Mouse (Mus musculus) erythroblast, embryonic 14.5 days (primary cell): ENCODE results near the gene Tpm4. TPM values are rescaled to one million over a fixed set of nuclear protein-coding genes. Genes with fewer than 3 reads are reported as not detected.
A peak's percentile ranks its signal among the peaks of the same experiment; 100 is the strongest.

Source experiments
- H3K27me3 ChIP-seq: 2 replicates; pipeline ENCODE4 v1.6.1; 2012; ENCODE audit warnings: inconsistent platforms; ENCODE audit not compliant: control insufficient read depth
- H3K36me3 ChIP-seq: 2 replicates; pipeline ENCODE4 v1.6.1; 2012; ENCODE audit warnings: mild to moderate bottlenecking, inconsistent platforms; ENCODE audit not compliant: control insufficient read depth
- H3K4me1 ChIP-seq: 2 replicates; pipeline ENCODE4 v1.6.1; 2012; ENCODE audit warnings: inconsistent platforms; ENCODE audit not compliant: control insufficient read depth
- H3K4me3 ChIP-seq: replicated peaks from 2 replicates; pipeline ENCODE3; 2012; ENCODE audit warnings: moderate library complexity, mild to moderate bottlenecking, inconsistent platforms
- H3K9me3 ChIP-seq: 2 replicates; pipeline ENCODE4 v1.6.1; 2012; ENCODE audit warnings: low read length, inconsistent platforms, mixed read lengths; ENCODE audit not compliant: control insufficient read depth
- GATA1 ChIP-seq: IDR thresholded peaks from 2 replicates; pipeline ENCODE4 v1.6.1; 2012; ENCODE audit warnings: low read length, inconsistent platforms, mixed read lengths
- TAL1 ChIP-seq: IDR thresholded peaks from 3 replicates; pipeline ENCODE4 v1.6.1; 2012; ENCODE audit warnings: low read length, inconsistent platforms, mixed read lengths
- polyA plus RNA-seq: library from polyadenylated mRNA; stranded (reverse); fragments of >175 nt; gene quantifications from 2 replicates; pipeline ENCODE4 v1.2.3, GENCODE M21; 2012

Tpm4 gene
- polyA plus RNA-seq, 1 experiment = 0.24 TPM

DNA sequence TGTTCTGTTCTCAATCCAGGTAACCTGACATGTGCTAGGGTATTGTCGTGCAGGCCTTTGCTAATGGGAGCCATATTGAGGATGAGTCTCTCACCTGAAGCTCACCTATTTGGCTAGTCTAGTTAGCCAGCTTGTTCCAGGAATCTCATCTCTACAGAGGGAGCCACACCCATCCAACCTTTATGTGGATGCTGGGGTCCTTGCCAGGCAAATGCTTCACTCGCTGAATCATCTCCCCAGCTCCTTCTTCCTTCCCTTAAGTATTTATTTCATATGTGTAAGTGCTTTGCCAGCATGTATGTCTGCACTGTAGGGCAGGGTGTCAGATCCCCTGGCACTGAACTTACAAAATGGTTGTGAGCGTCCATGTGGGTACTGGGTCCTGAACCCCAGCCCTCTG, 11.8 kb downstream of the Tpm4 start:
- Histone ChIP-seq H3K4me3 (no peak overlapping the region), H3K27me3 (no peaks in the 10 kb centered on the region), H3K4me1 (no peaks in the 10 kb centered on the region), H3K9me3 (no peaks in the 10 kb centered on the region), H3K36me3 (peaks cover 7% of the 10 kb centered on the region)
- TF ChIP-seq TAL1 (no peak), GATA1 (no peak)

DNA sequence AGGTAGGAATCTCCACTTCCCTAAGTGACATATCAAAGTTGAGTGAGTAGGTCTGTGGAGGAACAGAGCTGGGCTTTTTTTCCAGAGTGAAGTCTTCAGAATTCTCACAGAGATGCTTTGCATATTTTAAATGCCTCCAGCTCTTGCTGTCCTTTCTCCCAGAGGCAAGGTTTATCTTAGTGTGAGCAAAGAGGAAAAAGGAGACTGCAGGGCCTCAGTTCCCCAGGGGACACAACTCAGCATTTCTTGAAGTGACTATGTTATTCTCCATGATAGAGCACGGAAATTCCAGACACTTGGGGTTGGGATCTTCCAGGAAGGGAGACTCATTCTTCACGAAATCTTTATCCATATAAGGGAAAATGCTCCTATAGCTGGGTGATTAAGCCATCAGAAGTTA, 12.5 kb downstream of the Tpm4 start:
- Histone ChIP-seq H3K27me3 (no peaks in the 10 kb centered on the region), H3K36me3 (peaks cover 9% of the 10 kb centered on the region), H3K4me1 (no peaks in the 10 kb centered on the region), H3K4me3 (no peak overlapping the region), H3K9me3 (no peaks in the 10 kb centered on the region)
- TF ChIP-seq TAL1 (no peak), GATA1 (no peak)

- TF ChIP-seq GATA1 (no peak), TAL1 (no peak)
- peaks cover 20% of the 10 kb centered on the region for H3K36me3 ChIP-seq
- H3K4me3 ChIP-seq = no peak overlapping the region
- H3K4me1 ChIP-seq = no peaks in the 10 kb centered on the region; the same call in 1 of the 2 replicates
- H3K27me3 ChIP-seq = no peaks in the 10 kb centered on the region
- H3K9me3 ChIP-seq = no peaks in the 10 kb centered on the region
Measured at GRCm38 (mm10) chr8:72149056-72149455, 14.3 kb downstream of the Tpm4 start.

DNA sequence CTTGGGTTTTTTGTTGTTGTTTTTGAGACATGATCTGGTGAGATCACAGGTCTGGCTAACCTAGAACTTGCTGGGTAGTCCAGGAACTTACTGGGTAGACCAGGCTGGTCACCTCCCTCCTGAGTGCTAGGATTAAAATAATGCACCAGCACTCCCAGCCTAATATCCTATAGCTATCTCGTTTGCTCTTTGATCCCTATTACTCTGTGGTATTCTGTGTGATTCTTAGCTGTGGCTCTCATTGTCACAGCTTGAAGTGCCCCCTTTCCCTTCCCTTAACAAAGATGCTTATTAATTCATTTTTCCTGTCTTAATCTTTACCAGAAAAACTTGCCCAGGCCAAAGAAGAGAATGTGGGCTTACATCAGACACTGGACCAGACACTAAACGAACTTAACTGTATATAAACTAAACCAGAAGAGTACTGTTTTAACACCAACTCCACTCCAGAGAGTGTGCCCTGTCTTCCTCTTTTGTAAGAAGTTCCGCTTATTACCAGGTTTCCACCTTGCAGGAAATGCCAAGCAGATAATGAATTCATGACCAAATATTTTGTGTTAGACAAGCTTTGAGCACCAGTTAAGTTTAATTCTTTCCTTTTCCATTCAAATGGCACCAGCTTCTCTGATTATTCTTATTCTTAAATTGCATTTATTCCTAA, 16.8 kb downstream of the Tpm4 start:
- H3K27me3 ChIP-seq = no peaks in the 10 kb centered on the region
- H3K9me3 ChIP-seq = no peaks in the 10 kb centered on the region
- peaks cover 29% of the 10 kb centered on the region for H3K36me3 ChIP-seq
- H3K4me3 ChIP-seq = no peak overlapping the region
- peaks cover 3% of the 10 kb centered on the region for H3K4me1 ChIP-seq
- no peak for TF ChIP-seq GATA1
- no peak for TF ChIP-seq TAL1

GRCm38 (mm10) chr8:72153382-72153781, 18.6 kb downstream of the Tpm4 start:
- Histone ChIP-seq H3K4me3 (no peak overlapping the region), H3K4me1 (peaks cover 12% of the 10 kb centered on the region), H3K27me3 (no peaks in the 10 kb centered on the region), H3K36me3 (peaks cover 35% of the 10 kb centered on the region), H3K9me3 (no peaks in the 10 kb centered on the region)
- TF ChIP-seq TAL1 (no peak), GATA1 (no peak)

DNA sequence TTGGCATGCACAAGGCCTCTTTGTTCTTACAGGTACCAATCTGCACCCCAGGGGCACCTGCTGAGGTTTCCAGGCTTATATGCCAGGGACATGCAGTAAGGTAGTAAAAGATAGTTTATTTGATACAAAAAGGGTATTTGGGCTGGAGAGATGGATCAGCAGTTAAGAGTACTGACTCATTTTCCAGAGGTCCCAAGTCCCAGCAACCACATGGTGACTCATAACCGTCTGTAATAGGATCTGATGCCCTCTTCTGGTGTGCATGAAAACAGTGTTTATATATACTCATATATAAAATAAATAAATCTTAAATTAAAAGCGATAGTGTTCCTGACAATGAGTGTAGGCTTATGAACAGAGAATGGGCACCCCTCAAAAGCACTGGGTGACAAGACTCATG, 23.3 kb downstream of the Tpm4 start:
- no peaks in the 10 kb centered on the region for H3K27me3 ChIP-seq
- H3K4me1 ChIP-seq = peaks cover 46% of the 10 kb centered on the region
- H3K9me3 ChIP-seq = no peaks in the 10 kb centered on the region
- H3K36me3 ChIP-seq = peaks cover 38% of the 10 kb centered on the region
- H3K4me3 ChIP-seq = no peak overlapping the region
- TF ChIP-seq GATA1 (no peak), TAL1 (no peak)

DNA sequence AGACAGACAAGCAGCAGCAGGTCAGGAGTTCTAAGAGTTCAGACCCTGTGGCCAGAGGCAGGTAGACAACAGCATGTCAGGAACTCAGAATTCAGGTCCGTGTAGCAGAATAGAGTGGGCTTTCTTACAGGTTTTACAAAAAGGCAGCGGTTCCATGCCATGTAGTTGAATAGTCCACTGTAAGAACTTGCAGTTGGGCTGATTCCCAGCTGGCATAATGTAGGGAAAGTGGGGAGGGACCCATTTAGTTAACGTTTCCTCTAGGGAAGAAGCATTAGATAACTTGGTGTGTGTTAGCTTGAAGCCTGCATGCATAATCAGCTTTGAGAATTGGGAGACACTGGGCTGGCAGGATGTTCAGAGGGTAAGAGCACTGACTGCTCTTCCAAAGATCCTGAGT, 24.0 kb downstream of the Tpm4 start:
- Histone ChIP-seq H3K4me3 (no peak overlapping the region), H3K27me3 (no peaks in the 10 kb centered on the region), H3K4me1 (peaks cover 50% of the 10 kb centered on the region), H3K9me3 (no peaks in the 10 kb centered on the region), H3K36me3 (peaks cover 38% of the 10 kb centered on the region)
- no peak for TF ChIP-seq TAL1
- no peak for TF ChIP-seq GATA1

DNA sequence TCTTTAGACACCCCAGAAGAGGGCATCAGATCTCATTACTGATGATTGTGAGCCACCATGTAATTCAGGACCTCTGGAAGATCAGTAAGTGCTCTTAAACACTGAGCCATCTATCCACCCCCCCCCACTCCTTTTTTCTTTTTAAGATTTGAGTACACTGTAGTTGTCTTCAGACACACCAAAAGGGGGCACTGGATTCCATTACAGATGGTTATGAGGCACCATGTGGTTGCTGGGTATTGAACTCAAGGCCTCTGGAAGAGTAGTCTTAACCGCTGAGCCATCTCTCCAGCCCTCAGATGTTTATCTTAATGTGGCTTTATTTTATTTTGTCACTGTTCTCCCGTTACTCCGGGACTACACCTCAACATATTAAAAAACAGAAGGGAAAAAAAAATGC, 25.2 kb downstream of the Tpm4 start:
- no peaks in the 10 kb centered on the region for H3K9me3 ChIP-seq
- H3K4me3 ChIP-seq = peak overlapping the region; percentile 67
- H3K36me3 ChIP-seq = peaks cover 41% of the 10 kb centered on the region
- no peaks in the 10 kb centered on the region for H3K27me3 ChIP-seq
- H3K4me1 ChIP-seq = peaks cover 50% of the 10 kb centered on the region
- TF ChIP-seq GATA1 (0 out of 2 replicates have a peak, but pooled peaks have one; percentile 6), TAL1 (no peak)

DNA sequence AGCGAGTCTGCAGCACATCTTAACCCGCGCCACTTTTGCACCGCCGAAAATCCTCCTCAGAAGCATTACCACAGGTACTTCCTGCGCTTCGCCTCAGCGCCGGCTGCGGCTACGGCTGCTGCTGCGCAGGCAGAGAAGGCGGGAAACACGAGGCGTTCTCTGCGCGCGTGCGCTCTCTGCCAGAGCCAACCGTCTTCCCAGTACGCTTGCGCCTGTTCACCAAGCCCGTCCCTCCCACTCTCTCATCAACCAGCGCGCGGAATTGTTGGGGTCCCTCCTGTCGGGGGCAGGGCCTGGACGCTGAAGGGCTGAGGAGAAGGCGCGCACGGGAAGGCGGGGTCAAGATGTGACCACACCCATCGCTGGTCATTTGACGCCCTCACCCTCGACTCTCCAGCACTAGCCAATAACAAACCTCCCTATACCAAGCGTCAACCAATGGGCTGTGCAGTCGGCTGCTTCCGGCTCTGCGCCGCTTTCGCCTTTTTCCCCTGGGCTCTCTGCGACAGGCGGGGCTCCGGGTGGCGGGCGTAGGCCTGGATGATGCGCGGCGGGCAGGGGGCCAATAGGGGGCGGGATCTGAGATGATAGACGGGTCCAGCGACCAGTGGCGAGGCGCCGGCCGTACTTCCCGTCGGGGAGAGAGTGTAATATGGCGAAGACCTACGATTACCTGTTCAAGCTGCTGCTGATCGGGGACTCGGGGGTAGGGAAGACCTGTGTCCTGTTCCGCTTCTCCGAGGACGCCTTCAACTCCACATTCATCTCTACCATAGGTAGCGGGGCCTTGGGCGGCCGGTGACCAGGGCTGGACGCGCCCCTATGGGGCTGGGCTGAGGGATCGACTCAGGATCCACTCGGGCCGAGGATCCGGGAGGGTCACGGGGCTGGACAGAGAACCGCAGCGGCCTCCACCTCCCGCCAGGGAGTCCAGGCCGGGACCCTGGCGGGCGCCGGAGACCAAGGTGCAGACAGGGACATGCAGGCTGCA, 26.2 kb downstream of the Tpm4 start, which contains the start of gene Rab8a:
Rab8a (plus strand) TSS at position 494 of the 991 bp plus-strand sequence.
- peaks cover 54% of the 10 kb centered on the region for H3K4me1 ChIP-seq
- TF ChIP-seq TAL1 (no peak), GATA1 (no peak)
- H3K9me3 ChIP-seq = no peaks in the 10 kb centered on the region
- peaks cover 48% of the 10 kb centered on the region for H3K36me3 ChIP-seq
- no peaks in the 10 kb centered on the region for H3K27me3 ChIP-seq
- H3K4me3 ChIP-seq = peak within 1 kb of the TSS; percentile 67
